ENCODE assay signal across 8 mouse cellular contexts in genomic region chr17:14960951-14961556, GRCm38 (mm10). TPM values are rescaled to one million over a fixed set of nuclear protein-coding genes. Genes with fewer than 3 reads are reported as not detected.
DNase-seq lines count a peak whose midpoint lies in the region; ATAC-seq lines count a peak whose summit lies in the region.
"Not testable (repeated sequence)": the region's sequence is repeated elsewhere in the genome, so short reads cannot be mapped to it uniquely, and the experiment has no call there.

Phf10 (minus strand) TSS chr17:14961273.

- H3K27me3 ChIP-seq in hindbrain, embryonic 11.5 days (ENCODE audit: control insufficient read depth, insufficient read depth, low read length); lung, embryonic 15.5 days; neural tube, embryonic 15.5 days (replicated peaks): not testable (repeated sequence)

- WGBS in hindbrain, embryonic 11.5 days, result under 1% methylated on average over 37 of the region's 100 CpGs
- under 1% methylated on average over 43 of the region's 100 CpGs for WGBS in lung, embryonic 15.5 days
- WGBS in neural tube, embryonic 15.5 days, result under 1% methylated on average over 29 of the region's 100 CpGs

- not testable (repeated sequence) for H3K36me3 ChIP-seq in hindbrain, embryonic 11.5 days (ENCODE audit: control insufficient read depth, insufficient read depth, low read length); lung, embryonic 15.5 days; neural tube, embryonic 15.5 days

- H3K4me3 ChIP-seq in hindbrain, embryonic 11.5 days (ENCODE audit: low read depth, low read length), result peak within 1 kb of the TSS; percentile 61
- H3K4me3 ChIP-seq in lung, embryonic 15.5 days, result peak within 1 kb of the TSS; percentile 79
- H3K4me3 ChIP-seq in neural tube, embryonic 15.5 days (replicated peaks), result peak within 1 kb of the TSS; percentile 68

- ATAC-seq in hindbrain, embryonic 11.5 days (ENCODE audit: low FRiP score), result peak; percentile 80
- peak; percentile 86 for ATAC-seq in lung, embryonic 15.5 days (ENCODE audit: borderline replicate concordance, extremely low read depth, low FRiP score, low TSS enrichment)
- peak; percentile 85 for ATAC-seq in neural tube, embryonic 15.5 days (ENCODE audit: low FRiP score)

- peak within 1 kb of the TSS; percentile 93 for H3K4me2 ChIP-seq in hindbrain, embryonic 11.5 days (replicated peaks; ENCODE audit: low read depth, low read length)
- peak within 1 kb of the TSS; percentile 91 for H3K4me2 ChIP-seq in lung, embryonic 15.5 days
- peak within 1 kb of the TSS; percentile 77 for H3K4me2 ChIP-seq in neural tube, embryonic 15.5 days

- H3K4me1 ChIP-seq in hindbrain, embryonic 11.5 days (replicated peaks; ENCODE audit: control insufficient read depth, insufficient read depth, low read length); lung, embryonic 15.5 days: not testable (repeated sequence)
- peaks cover 15% of the 10 kb centered on the region for H3K4me1 ChIP-seq in neural tube, embryonic 15.5 days

- not testable (repeated sequence) for H3K9me3 ChIP-seq in hindbrain, embryonic 11.5 days (ENCODE audit: control insufficient read depth, low read length); lung, embryonic 15.5 days; neural tube, embryonic 15.5 days (replicated peaks)

- H3K27ac ChIP-seq in hindbrain, embryonic 11.5 days (ENCODE audit: low read depth, low read length), result not testable (repeated sequence)
- peak within 1 kb of the TSS; percentile 83 for H3K27ac ChIP-seq in lung, embryonic 15.5 days
- peak within 1 kb of the TSS; percentile 61; the same call in 1 of the 2 replicates for H3K27ac ChIP-seq in neural tube, embryonic 15.5 days (replicated peaks)

- DNase-seq in NIH3T3 (ENCODE audit: low read depth), result peak; percentile 51
- peak; percentile 37 to 40 for DNase-seq in cerebellum, postnatal 14 days
- DNase-seq in gastrocnemius, adult 18-20 months (ENCODE audit: low spot score), result not testable (repeated sequence)
- peak; percentile 47 for DNase-seq in hindbrain, embryonic 11.5 days (ENCODE audit: low spot score)
- DNase-seq in layer of hippocampus, postnatal 10 days (ENCODE audit: low spot score in 2 of 2), result peak; percentile 41 to 49
- peak; percentile 44 for DNase-seq in thymus, postnatal 25 days

- H3K9ac ChIP-seq in hindbrain, embryonic 11.5 days (ENCODE audit: low read depth, low read length), result peak within 1 kb of the TSS; percentile 66
- peak within 1 kb of the TSS; percentile 79 for H3K9ac ChIP-seq in lung, embryonic 15.5 days
- H3K9ac ChIP-seq in neural tube, embryonic 15.5 days (replicated peaks), result peak within 1 kb of the TSS; percentile 55

RNA-seq across cellular contexts. Expression of gene Phf10, which starts in this region (rescaled TPM):
- total RNA-seq in gastrocnemius, adult 18-20 months (2021), result 10 to 100 TPM; 49.9 to 51.1 TPM
- polyA plus RNA-seq in hindbrain, embryonic 11.5 days (2014; fragmentation: Nextera tagmentation; extraction: Ambion mirVana), result 32.0 and 39.2 TPM in 2 replicates
- total RNA-seq in layer of hippocampus, postnatal 10 days (2021), result 10 to 100 TPM; 66.8 to 70.0 TPM
- 39.1 and 39.4 TPM in 2 replicates for polyA plus RNA-seq in lung, embryonic 15.5 days (2015; fragmentation: Nextera tagmentation; extraction: Ambion mirVana)
- polyA plus RNA-seq in neural tube, embryonic 15.5 days (2015; fragmentation: Nextera tagmentation; extraction: Ambion mirVana), result 13.9 and 19.6 TPM in 2 replicates
